Mouse (Mus musculus): ENCODE data around the gene Nup107. TPM values are rescaled to one million over a fixed set of nuclear protein-coding genes. Genes with fewer than 3 reads are reported as not detected.

Gene Nup107
- polyA plus RNA-seq, 1 experiment from 2014 or later: 82.8 TPM

- ATAC-seq (ENCODE audit: low FRiP score) (no peak), DNase-seq (ENCODE audit: low spot score) (no peak)
- Histone ChIP-seq H3K4me2 (replicated peaks; ENCODE audit: low read depth, low read length) (no peak overlapping the region), H3K27me3 (ENCODE audit: control insufficient read depth, insufficient read depth, low read length) (no peaks in the 10 kb centered on the region), H3K4me1 (replicated peaks; ENCODE audit: control insufficient read depth, insufficient read depth, low read length) (no peaks in the 10 kb centered on the region), H3K27ac (ENCODE audit: low read depth, low read length) (no peak overlapping the region), H3K9ac (ENCODE audit: low read depth, low read length) (no peak overlapping the region), H3K4me3 (ENCODE audit: low read depth, low read length) (no peak overlapping the region), H3K36me3 (ENCODE audit: control insufficient read depth, insufficient read depth, low read length) (no peaks in the 10 kb centered on the region), H3K9me3 (ENCODE audit: control insufficient read depth, low read length) (no peaks in the 10 kb centered on the region)
- 94% methylated on average over 12 of the region's 12 CpGs for WGBS
These were observed 4.6 kb upstream of the Nup107 start for GRCm38 (mm10) chr10:117797106-117797505.

DNA sequence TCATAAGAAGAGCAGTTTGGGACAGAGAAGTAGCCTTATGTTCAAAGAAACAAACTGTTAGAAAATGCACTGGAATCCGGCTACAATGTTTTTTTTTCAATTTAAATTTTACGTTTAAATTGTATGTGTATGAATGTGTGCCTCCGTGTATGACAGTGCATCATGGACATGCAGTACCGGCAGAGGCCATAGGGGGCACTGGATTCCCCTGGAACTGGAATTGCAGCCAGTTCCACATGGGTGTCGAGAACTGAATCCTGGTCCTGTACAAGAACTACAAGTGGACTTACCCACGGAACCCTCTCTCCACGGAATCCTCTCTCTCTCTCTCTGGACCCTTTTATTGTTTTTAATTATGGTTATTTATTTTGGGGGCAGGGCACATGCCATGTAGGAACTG, 3.7 kb upstream of the Nup107 start:
- Histone ChIP-seq H3K4me3 (ENCODE audit: low read depth, low read length) (no peak overlapping the region), H3K9me3 (ENCODE audit: control insufficient read depth, low read length) (no peaks in the 10 kb centered on the region), H3K27me3 (ENCODE audit: control insufficient read depth, insufficient read depth, low read length) (no peaks in the 10 kb centered on the region), H3K9ac (ENCODE audit: low read depth, low read length) (no peak overlapping the region), H3K27ac (ENCODE audit: low read depth, low read length) (no peak overlapping the region), H3K4me1 (replicated peaks; ENCODE audit: control insufficient read depth, insufficient read depth, low read length) (no peaks in the 10 kb centered on the region), H3K36me3 (ENCODE audit: control insufficient read depth, insufficient read depth, low read length) (no peaks in the 10 kb centered on the region), H3K4me2 (replicated peaks; ENCODE audit: low read depth, low read length) (no peak overlapping the region)
- 95% methylated on average over 7 of the region's 7 CpGs for WGBS
- DNase-seq (ENCODE audit: low spot score): peak; percentile 20
- no peak for ATAC-seq (ENCODE audit: low FRiP score)

DNA sequence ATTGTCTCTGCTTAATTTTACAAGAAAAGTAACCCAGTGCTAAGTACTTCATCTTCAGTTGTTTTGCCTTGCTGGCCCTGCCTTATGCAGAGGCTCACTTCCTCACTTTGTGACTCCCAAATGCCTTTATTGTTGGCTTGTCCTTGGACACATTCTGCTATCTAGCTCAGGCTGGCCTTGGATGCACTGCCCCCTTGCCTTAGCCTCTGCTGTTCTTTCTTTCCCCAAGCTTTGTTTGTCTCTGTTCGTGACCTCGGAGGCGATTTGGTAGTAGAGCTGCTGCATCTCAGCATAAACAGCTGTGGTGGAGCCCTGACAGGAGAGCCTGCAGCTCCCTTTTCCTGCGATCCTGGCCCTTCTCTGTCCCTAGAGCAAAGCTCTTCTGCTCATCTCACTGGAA, 2.7 kb upstream of the Nup107 start:
- no peaks in the 10 kb centered on the region for H3K36me3 ChIP-seq (ENCODE audit: control insufficient read depth, insufficient read depth, low read length)
- H3K27me3 ChIP-seq (ENCODE audit: control insufficient read depth, insufficient read depth, low read length): no peaks in the 10 kb centered on the region
- no peaks in the 10 kb centered on the region for H3K9me3 ChIP-seq (ENCODE audit: control insufficient read depth, low read length)
- DNase-seq (ENCODE audit: low spot score) (no peak), ATAC-seq (ENCODE audit: low FRiP score) (no peak)
- no peak overlapping the region for H3K9ac ChIP-seq (ENCODE audit: low read depth, low read length)
- no peaks in the 10 kb centered on the region for H3K4me1 ChIP-seq (replicated peaks; ENCODE audit: control insufficient read depth, insufficient read depth, low read length)
- WGBS: 79% methylated on average over 4 of the region's 4 CpGs
- no peak overlapping the region for H3K4me2 ChIP-seq (replicated peaks; ENCODE audit: low read depth, low read length)
- no peak overlapping the region for H3K4me3 ChIP-seq (ENCODE audit: low read depth, low read length)
- no peak overlapping the region for H3K27ac ChIP-seq (ENCODE audit: low read depth, low read length)

GRCm38 (mm10) chr10:117793436-117794030, 1.0 kb upstream of the Nup107 start:
- H3K4me3 ChIP-seq (ENCODE audit: low read depth, low read length): no peak overlapping the region; the same call in 1 of the 2 replicates
- 81% methylated on average over 11 of the region's 11 CpGs for WGBS
- no peak overlapping the region for H3K27ac ChIP-seq (ENCODE audit: low read depth, low read length)

GRCm38 (mm10) chr10:117791171-117791470, 1.4 kb downstream of the Nup107 start:
- no peaks in the 10 kb centered on the region for H3K9me3 ChIP-seq (ENCODE audit: control insufficient read depth, low read length)
- WGBS: 96% methylated on average over 2 of the region's 2 CpGs
- H3K4me3 ChIP-seq (ENCODE audit: low read depth, low read length): no peak overlapping the region
- DNase-seq (ENCODE audit: low spot score): no peak
- no peaks in the 10 kb centered on the region for H3K27me3 ChIP-seq (ENCODE audit: control insufficient read depth, insufficient read depth, low read length)
- peak overlapping the region; percentile 5 for H3K4me2 ChIP-seq (replicated peaks; ENCODE audit: low read depth, low read length)
- H3K27ac ChIP-seq (ENCODE audit: low read depth, low read length): no peak overlapping the region
- H3K36me3 ChIP-seq (ENCODE audit: control insufficient read depth, insufficient read depth, low read length): peaks cover 5% of the 10 kb centered on the region
- H3K9ac ChIP-seq (ENCODE audit: low read depth, low read length): no peak overlapping the region
- no peak for ATAC-seq (ENCODE audit: low FRiP score)
- H3K4me1 ChIP-seq (replicated peaks; ENCODE audit: control insufficient read depth, insufficient read depth, low read length): no peaks in the 10 kb centered on the region

More at GRCm38 (mm10) chr10:117793436-117794030, 1.0 kb upstream of the Nup107 start:
- no peaks in the 10 kb centered on the region for H3K4me1 ChIP-seq (replicated peaks; ENCODE audit: control insufficient read depth, insufficient read depth, low read length)
- no peaks in the 10 kb centered on the region for H3K9me3 ChIP-seq (ENCODE audit: control insufficient read depth, low read length)
- H3K4me2 ChIP-seq (replicated peaks; ENCODE audit: low read depth, low read length): no peak overlapping the region; the same call in 1 of the 2 replicates
- no peaks in the 10 kb centered on the region for H3K36me3 ChIP-seq (ENCODE audit: control insufficient read depth, insufficient read depth, low read length)
- no peaks in the 10 kb centered on the region for H3K27me3 ChIP-seq (ENCODE audit: control insufficient read depth, insufficient read depth, low read length)
- DNase-seq (ENCODE audit: low spot score) (no peak), ATAC-seq (ENCODE audit: low FRiP score) (no peak)
- H3K9ac ChIP-seq (ENCODE audit: low read depth, low read length): no peak overlapping the region

GRCm38 (mm10) chr10:117790421-117791170, 1.9 kb downstream of the Nup107 start:
- Histone ChIP-seq H3K4me3 (ENCODE audit: low read depth, low read length) (no peak overlapping the region), H3K36me3 (ENCODE audit: control insufficient read depth, insufficient read depth, low read length) (peaks cover 9% of the 10 kb centered on the region), H3K27me3 (ENCODE audit: control insufficient read depth, insufficient read depth, low read length) (no peaks in the 10 kb centered on the region), H3K9ac (ENCODE audit: low read depth, low read length) (no peak overlapping the region), H3K4me2 (replicated peaks; ENCODE audit: low read depth, low read length) (no peak overlapping the region), H3K4me1 (replicated peaks; ENCODE audit: control insufficient read depth, insufficient read depth, low read length) (no peaks in the 10 kb centered on the region), H3K27ac (ENCODE audit: low read depth, low read length) (no peak overlapping the region), H3K9me3 (ENCODE audit: control insufficient read depth, low read length) (no peaks in the 10 kb centered on the region)
- no peak for DNase-seq (ENCODE audit: low spot score)
- ATAC-seq (ENCODE audit: low FRiP score): no peak
- whole genome bisulfite sequencing: 93% methylated on average over 17 of the region's 17 CpGs

GRCm38 (mm10) chr10:117790011-117790410, 2.5 kb downstream of the Nup107 start:
- Histone ChIP-seq H3K27ac (ENCODE audit: low read depth, low read length) (no peak overlapping the region), H3K9me3 (ENCODE audit: control insufficient read depth, low read length) (no peaks in the 10 kb centered on the region), H3K4me1 (replicated peaks; ENCODE audit: control insufficient read depth, insufficient read depth, low read length) (no peaks in the 10 kb centered on the region), H3K9ac (ENCODE audit: low read depth, low read length) (no peak overlapping the region), H3K4me2 (replicated peaks; ENCODE audit: low read depth, low read length) (no peak overlapping the region), H3K27me3 (ENCODE audit: control insufficient read depth, insufficient read depth, low read length) (no peaks in the 10 kb centered on the region), H3K4me3 (ENCODE audit: low read depth, low read length) (no peak overlapping the region), H3K36me3 (ENCODE audit: control insufficient read depth, insufficient read depth, low read length) (peaks cover 10% of the 10 kb centered on the region)
- ATAC-seq (ENCODE audit: low FRiP score) (no peak), DNase-seq (ENCODE audit: low spot score) (no peak)
- 82% methylated on average over 1 of the region's 1 CpGs for WGBS

DNA sequence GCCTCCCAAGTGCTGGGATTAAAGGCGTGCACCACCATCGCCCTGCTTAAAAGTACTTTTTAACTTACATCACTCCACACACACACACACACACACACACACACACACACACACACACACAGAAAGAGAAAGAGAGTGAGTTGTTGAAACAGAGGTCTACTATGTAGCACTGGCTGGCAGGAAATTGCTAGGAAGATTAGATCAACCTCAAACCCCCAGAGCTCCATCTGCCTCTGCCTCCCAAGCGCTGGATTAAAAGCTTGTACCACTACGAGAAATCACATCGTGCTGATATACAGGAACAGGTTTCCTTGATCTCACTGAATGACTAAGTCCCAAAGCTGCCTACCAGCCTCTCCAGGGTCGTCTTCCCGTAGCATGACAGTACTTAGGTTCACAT, 7.9 kb downstream of the Nup107 start:
- no peak overlapping the region for H3K4me3 ChIP-seq (ENCODE audit: low read depth, low read length)
- H3K4me2 ChIP-seq (replicated peaks; ENCODE audit: low read depth, low read length): no peak overlapping the region
- no peaks in the 10 kb centered on the region for H3K9me3 ChIP-seq (ENCODE audit: control insufficient read depth, low read length)
- H3K36me3 ChIP-seq (ENCODE audit: control insufficient read depth, insufficient read depth, low read length): peaks cover 16% of the 10 kb centered on the region
- WGBS: 96% methylated on average over 7 of the region's 7 CpGs
- no peaks in the 10 kb centered on the region for H3K27me3 ChIP-seq (ENCODE audit: control insufficient read depth, insufficient read depth, low read length)
- no peak overlapping the region for H3K9ac ChIP-seq (ENCODE audit: low read depth, low read length)
- no peaks in the 10 kb centered on the region for H3K4me1 ChIP-seq (replicated peaks; ENCODE audit: control insufficient read depth, insufficient read depth, low read length)
- H3K27ac ChIP-seq (ENCODE audit: low read depth, low read length): no peak overlapping the region
- ATAC-seq (ENCODE audit: low FRiP score): no peak
- DNase-seq (ENCODE audit: low spot score): no peak

- WGBS: 97% methylated on average over 13 of the region's 13 CpGs
- DNase-seq (ENCODE audit: low spot score): no peak
- ATAC-seq (ENCODE audit: low FRiP score): no peak
- H3K4me2 ChIP-seq (replicated peaks; ENCODE audit: low read depth, low read length): no peak overlapping the region
- no peak overlapping the region for H3K4me3 ChIP-seq (ENCODE audit: low read depth, low read length)
- no peaks in the 10 kb centered on the region for H3K27me3 ChIP-seq (ENCODE audit: control insufficient read depth, insufficient read depth, low read length)
- H3K27ac ChIP-seq (ENCODE audit: low read depth, low read length): no peak overlapping the region
- no peaks in the 10 kb centered on the region for H3K4me1 ChIP-seq (replicated peaks; ENCODE audit: control insufficient read depth, insufficient read depth, low read length)
- H3K9me3 ChIP-seq (ENCODE audit: control insufficient read depth, low read length): no peaks in the 10 kb centered on the region
- H3K9ac ChIP-seq (ENCODE audit: low read depth, low read length): no peak overlapping the region
- peaks cover 16% of the 10 kb centered on the region for H3K36me3 ChIP-seq (ENCODE audit: control insufficient read depth, insufficient read depth, low read length)
These were observed 8.6 kb downstream of the Nup107 start for GRCm38 (mm10) chr10:117783786-117784420.
